Mouse (Mus musculus): ENCODE results near the gene Hist1h2bm. TPM values are rescaled to one million over a fixed set of nuclear protein-coding genes. Genes with fewer than 3 reads are reported as not detected.
"Not testable (repeated sequence)": the region's sequence is repeated elsewhere in the genome, so short reads cannot be mapped to it uniquely, and the experiment has no call there.

Hist1h2bm gene
- total RNA-seq, 2 experiments from 2014 or later: 4.9 to 5.1 TPM

GRCm38 (mm10) chr13:21722993-21723836 is 1.4 kb downstream of the Hist1h2bm start:
- intact Hi-C loops (cut with DNase I): no loop called here
- no peak for DNase-seq

- no peak for DNase-seq
Observed at GRCm38 (mm10) chr13:21727948-21728572, 6.2 kb downstream of the Hist1h2bm start.

DNA sequence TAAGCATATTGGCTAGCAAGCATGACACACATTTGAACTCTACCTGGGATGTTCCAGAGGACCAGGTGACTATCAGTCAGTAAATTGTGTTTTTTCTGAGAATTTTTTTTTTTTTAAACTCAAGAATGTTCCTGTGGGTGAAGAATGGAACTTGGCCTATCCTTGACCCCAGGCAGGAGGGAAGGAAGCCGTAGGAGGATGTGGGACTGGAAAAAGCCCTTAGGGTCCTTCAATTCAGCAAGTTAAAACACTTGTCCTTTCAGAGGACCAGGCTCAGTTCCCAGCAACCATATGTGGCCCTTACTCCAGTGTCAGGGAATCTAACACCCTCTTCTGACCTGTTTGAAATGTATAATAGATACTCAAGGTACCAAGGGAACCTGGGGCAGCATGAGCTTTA is 7.7 kb downstream of the Hist1h2bm start:
- no peak for DNase-seq
- intact Hi-C loops (cut with DNase I): no loop called here

More at GRCm38 (mm10) chr13:21727948-21728572, 6.2 kb downstream of the Hist1h2bm start:
- intact Hi-C loops (cut with DNase I): no loop called here

DNA sequence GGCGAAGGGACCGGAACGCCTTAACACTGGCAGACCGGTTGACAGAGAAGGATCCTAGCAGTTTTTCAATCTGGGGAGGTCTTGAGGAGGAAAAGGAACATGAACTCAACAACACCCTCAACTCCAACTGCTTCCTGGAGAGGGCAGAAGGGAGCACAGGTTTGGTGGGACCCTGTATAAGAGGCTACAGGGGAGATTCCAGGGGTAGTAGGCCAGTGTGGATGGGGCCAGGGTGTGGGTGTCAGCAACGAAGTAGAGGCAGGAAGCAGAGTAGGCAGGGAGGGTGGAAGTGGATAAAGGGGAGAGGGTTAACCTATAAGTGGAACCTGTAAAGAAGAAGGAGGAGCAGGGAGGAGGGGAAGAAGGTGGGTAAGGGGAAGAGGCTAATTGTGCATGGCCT is 11.6 kb downstream of the Hist1h2bm start:
- intact Hi-C loops (cut with DNase I): no loop called here
- no peak for DNase-seq

DNA sequence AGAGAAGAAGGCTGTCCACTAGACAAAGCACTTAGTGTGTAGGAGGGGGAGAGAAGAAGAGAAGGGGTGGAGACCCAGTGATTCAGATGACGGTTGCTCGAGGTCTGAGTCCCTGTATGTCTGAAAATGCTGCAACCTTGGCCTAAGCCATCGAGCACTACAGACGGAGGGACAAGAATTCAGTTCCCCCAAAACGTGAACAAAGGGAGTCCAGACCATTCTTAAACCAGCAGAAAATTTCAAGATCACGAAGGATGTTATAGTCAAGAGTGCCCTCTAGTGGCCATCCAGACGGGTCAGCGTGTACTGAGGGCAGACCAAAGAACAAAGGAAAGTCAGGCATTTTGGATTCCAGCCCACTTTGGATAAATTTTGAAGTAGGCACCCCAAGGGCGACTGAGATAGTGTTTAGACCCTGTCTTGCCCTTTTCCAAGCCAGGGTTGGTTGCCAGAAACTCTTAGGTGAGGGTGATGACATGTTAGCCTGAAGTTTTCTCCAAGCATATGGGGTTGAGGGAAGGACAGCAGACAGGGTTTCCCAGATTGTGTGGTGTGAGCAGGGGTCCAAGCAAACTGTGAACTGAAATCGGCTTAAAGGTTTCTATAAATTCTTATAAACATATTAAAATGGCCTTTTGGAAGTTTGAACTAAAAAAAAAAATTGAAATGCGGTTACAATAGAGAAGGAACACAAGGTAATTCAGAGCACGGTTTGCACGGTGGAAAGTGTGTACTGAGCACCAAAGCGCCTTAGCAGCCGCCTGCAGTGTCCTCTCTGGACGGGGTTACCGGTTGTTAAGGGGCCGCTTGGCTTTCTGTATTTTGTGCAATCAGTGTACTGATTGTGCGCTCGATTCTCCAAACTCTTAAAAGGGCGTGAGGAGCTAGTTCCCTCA is 12.4 kb downstream of the Hist1h2bm start:
- peak; percentile 71 to 77 for DNase-seq
- intact Hi-C loops (cut with DNase I): loop anchor here (1.0 kb wide), 2 partner anchors 16 to 20 kb away; partner anchors contain the start of gene Hist1h4k

- peak; percentile 22 to 66 for DNase-seq
- intact Hi-C loops (cut with DNase I): loop anchor here (1.0 kb wide), 2 partner anchors 15 to 21 kb away; partner anchors contain the start of gene Hist1h4k
Observed at GRCm38 (mm10) chr13:21734906-21735767, 13.3 kb downstream of the Hist1h2bm start, which contains the start of gene Hist1h4j. TSS of gene Hist1h4j (plus strand) at chr13:21735064.

DNA sequence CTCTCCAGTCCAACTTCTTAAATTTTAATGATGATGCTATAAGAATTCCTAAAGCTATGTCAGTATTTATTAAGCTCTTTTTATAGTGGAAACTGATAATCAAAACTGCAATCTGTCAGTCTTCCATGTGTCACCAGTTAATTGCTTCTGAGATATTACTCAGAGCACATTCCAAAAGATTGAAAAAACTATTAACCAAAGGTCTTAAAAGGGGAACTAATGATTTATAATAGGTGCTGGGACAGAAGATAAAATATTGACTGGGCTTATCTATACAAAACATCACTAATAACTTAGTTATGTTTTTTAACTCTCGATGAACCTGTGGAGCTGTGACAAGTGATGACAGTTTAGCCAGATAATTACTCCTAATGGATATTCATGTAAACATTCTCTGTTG is 23.2 kb downstream of the Hist1h2bm start:
- no peak for DNase-seq
- intact Hi-C loops (cut with DNase I): loop anchor here (5.0 kb wide), 1 partner anchor 33 kb away; no protein-coding TSS in a partner anchor

- intact Hi-C loops (cut with DNase I): loop anchor here (1.0 to 5.0 kb wide), 2 partner anchors 15 to 37 kb away; no protein-coding TSS in a partner anchor
Observed at GRCm38 (mm10) chr13:21749387-21750158, 27.7 kb downstream of the Hist1h2bm start.

GRCm38 (mm10) chr13:21750159-21751017 is 28.5 kb downstream of the Hist1h2bm start, which contains the start of gene Hist1h4k:
TSS of gene Hist1h4k (minus strand) at chr13:21750505.
- peak; percentile 87 for DNase-seq
- intact Hi-C loops (cut with DNase I): loop anchor here (1.0 kb wide), 1 partner anchor 16 kb away; no protein-coding TSS in a partner anchor

More at GRCm38 (mm10) chr13:21749387-21750158, 27.7 kb downstream of the Hist1h2bm start:
- no peak for DNase-seq

GRCm38 (mm10) chr13:21751417-21751816 is 29.6 kb downstream of the Hist1h2bm start:
- intact Hi-C loops (cut with DNase I): no loop called here
- DNase-seq: no peak

DNA sequence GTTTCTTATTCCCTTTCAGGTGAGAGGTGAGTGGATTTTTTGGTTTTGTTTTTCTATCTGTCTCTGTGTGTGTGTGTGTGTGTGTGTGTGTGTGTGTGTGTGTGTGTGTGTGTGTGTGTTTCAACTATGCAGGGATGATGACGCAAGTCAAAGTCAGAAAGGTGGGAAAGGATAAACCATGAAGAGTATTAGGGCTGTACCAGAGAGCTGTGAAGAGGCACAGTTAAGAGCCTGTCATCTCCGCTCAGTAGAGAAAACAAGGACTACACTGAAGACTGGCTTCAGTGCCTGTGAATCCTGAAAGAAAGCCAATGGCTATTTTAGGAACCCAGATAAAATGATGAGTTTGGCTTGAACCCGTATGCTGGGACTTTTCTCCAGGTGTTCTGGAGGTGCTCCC is 30.0 kb downstream of the Hist1h2bm start:
- intact Hi-C loops (cut with DNase I): no loop called here
- no peak for DNase-seq

GRCm38 (mm10) chr13:21752356-21752755 is 30.5 kb downstream of the Hist1h2bm start:
- no peak for DNase-seq
- intact Hi-C loops (cut with DNase I): no loop called here

DNA sequence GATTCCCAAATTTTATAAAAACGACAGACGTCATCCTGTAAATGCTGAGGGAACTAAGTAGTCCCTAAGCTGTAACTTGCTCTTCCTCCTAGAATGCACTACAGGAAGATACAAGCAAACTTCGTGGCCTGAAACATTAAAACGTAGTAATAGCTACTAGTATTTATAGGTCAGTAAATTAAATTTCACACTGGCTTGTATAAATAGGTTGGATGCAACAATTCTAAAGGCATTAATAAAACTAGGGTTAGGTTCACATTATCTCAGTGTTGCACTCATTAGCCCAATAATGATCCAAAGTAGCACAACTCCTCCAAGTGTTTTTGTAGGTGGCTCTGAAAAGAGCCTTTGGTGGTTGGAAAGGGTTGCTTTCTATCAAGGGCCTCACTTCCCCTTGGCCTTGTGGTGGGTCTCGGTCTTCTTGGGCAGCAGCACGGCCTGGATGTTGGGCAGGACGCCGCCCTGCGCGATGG is 31.2 kb downstream of the Hist1h2bm start:
- DNase-seq: no peak
- intact Hi-C loops (cut with DNase I): no loop called here

- intact Hi-C loops (cut with DNase I): not testable (repeated sequence)
- peak; percentile 40 to 65 for DNase-seq
Observed at GRCm38 (mm10) chr13:21753524-21754285, 31.9 kb downstream of the Hist1h2bm start, which contains the start of the genes Hist1h2ak and Hist1h2bn. TSS of gene Hist1h2ak (minus strand) at chr13:21753827. TSS of gene Hist1h2bn (plus strand) at chr13:21754123.

DNA sequence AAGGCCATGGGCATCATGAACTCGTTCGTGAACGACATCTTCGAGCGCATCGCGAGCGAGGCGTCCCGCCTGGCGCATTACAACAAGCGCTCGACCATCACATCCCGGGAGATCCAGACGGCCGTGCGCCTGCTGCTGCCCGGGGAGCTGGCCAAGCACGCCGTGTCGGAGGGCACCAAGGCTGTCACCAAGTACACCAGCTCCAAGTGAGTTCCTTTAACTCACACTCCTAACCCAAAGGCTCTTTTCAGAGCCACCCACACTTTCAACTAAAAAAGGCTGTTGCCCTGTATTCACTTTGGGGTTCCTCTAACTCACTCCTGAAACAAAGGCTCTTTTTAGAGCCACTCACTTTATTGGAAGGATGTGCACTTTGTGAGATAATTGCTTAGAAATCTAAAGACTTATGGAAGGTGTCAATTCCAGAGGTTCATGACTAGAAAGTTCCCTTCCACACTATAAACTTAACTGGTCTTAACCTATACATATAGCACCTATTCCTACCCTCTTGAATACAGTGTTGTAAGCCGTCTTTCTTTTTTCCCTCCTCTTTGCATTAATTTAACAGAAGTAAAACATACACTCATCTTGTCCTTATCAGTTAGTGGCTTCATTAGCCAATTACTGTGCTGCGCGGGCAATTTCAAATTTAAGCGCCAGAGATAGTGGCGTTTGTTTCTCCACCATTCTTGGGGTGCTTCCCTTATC is 32.6 kb downstream of the Hist1h2bm start:
- peak in 1 of 2 experiments; percentile 6 for DNase-seq
- intact Hi-C loops (cut with DNase I): not testable (repeated sequence)

GRCm38 (mm10) chr13:21755707-21756106 is 33.9 kb downstream of the Hist1h2bm start:
- intact Hi-C loops (cut with DNase I): no loop called here
- no peak for DNase-seq

Measured in heart, postnatal 36 days (tissue).